Mouse (Mus musculus): ENCODE data around the gene Mrpl12. TPM values are rescaled to one million over a fixed set of nuclear protein-coding genes. Genes with fewer than 3 reads are reported as not detected.

The Mrpl12 gene
- polyA plus RNA-seq, 1 experiment, result 96.3 TPM

- no peak for DNase-seq (ENCODE audit: low read depth)
- TF ChIP-seq POLR2A (IDR thresholded peaks at IDR 0.05; ENCODE audit: borderline replicate concordance, extremely low read depth, insufficient read depth, insufficient read length, poor library complexity, severe bottlenecking) (no peak), CTCF (IDR thresholded peaks at IDR 0.05; ENCODE audit: borderline replicate concordance, extremely low read depth, insufficient read depth, insufficient read length) (no peak)
Observed at GRCm38 (mm10) chr11:120527690-120528354, 43.4 kb downstream of the Mrpl12 start.

- no peak for DNase-seq (ENCODE audit: low read depth)
- no peak for TF ChIP-seq POLR2A (IDR thresholded peaks at IDR 0.05; ENCODE audit: borderline replicate concordance, extremely low read depth, insufficient read depth, insufficient read length, poor library complexity, severe bottlenecking)
- no peak for TF ChIP-seq CTCF (IDR thresholded peaks at IDR 0.05; ENCODE audit: borderline replicate concordance, extremely low read depth, insufficient read depth, insufficient read length)
Observed at GRCm38 (mm10) chr11:120528903-120529302, 44.5 kb downstream of the Mrpl12 start.

GRCm38 (mm10) chr11:120530085-120530964, 45.9 kb downstream of the Mrpl12 start, which contains the start of gene Gcgr:
Gene Gcgr, plus strand, starts transcription at chr11:120530699.
- DNase-seq (ENCODE audit: low read depth), result peak; percentile 15
- TF ChIP-seq POLR2A (IDR thresholded peaks at IDR 0.05; ENCODE audit: borderline replicate concordance, extremely low read depth, insufficient read depth, insufficient read length, poor library complexity, severe bottlenecking), result no peak

- TF ChIP-seq CTCF (IDR thresholded peaks at IDR 0.05; ENCODE audit: borderline replicate concordance, extremely low read depth, insufficient read depth, insufficient read length) (no peak), POLR2A (IDR thresholded peaks at IDR 0.05; ENCODE audit: borderline replicate concordance, extremely low read depth, insufficient read depth, insufficient read length, poor library complexity, severe bottlenecking) (no peak)
- DNase-seq (ENCODE audit: low read depth), result no peak
Observed at GRCm38 (mm10) chr11:120531646-120532045, 47.2 kb downstream of the Mrpl12 start.

GRCm38 (mm10) chr11:120534093-120534492, 49.7 kb downstream of the Mrpl12 start:
- no peak for TF ChIP-seq CTCF (IDR thresholded peaks at IDR 0.05; ENCODE audit: borderline replicate concordance, extremely low read depth, insufficient read depth, insufficient read length)
- no peak for TF ChIP-seq POLR2A (IDR thresholded peaks at IDR 0.05; ENCODE audit: borderline replicate concordance, extremely low read depth, insufficient read depth, insufficient read length, poor library complexity, severe bottlenecking)
- no peak for DNase-seq (ENCODE audit: low read depth)

- TF ChIP-seq POLR2A (IDR thresholded peaks at IDR 0.05; ENCODE audit: borderline replicate concordance, extremely low read depth, insufficient read depth, insufficient read length, poor library complexity, severe bottlenecking) (no peak), CTCF (IDR thresholded peaks at IDR 0.05; ENCODE audit: borderline replicate concordance, extremely low read depth, insufficient read depth, insufficient read length) (no peak)
- no peak for DNase-seq (ENCODE audit: low read depth)
Observed at GRCm38 (mm10) chr11:120535145-120535544, 50.7 kb downstream of the Mrpl12 start.

GRCm38 (mm10) chr11:120535804-120536203, 51.4 kb downstream of the Mrpl12 start:
- TF ChIP-seq CTCF (IDR thresholded peaks at IDR 0.05; ENCODE audit: borderline replicate concordance, extremely low read depth, insufficient read depth, insufficient read length), result no peak
- no peak for DNase-seq (ENCODE audit: low read depth)

- DNase-seq (ENCODE audit: low read depth), result peak; percentile 26
- no peak for TF ChIP-seq CTCF (IDR thresholded peaks at IDR 0.05; ENCODE audit: borderline replicate concordance, extremely low read depth, insufficient read depth, insufficient read length)
- no peak for TF ChIP-seq POLR2A (IDR thresholded peaks at IDR 0.05; ENCODE audit: borderline replicate concordance, extremely low read depth, insufficient read depth, insufficient read length, poor library complexity, severe bottlenecking)
Observed at GRCm38 (mm10) chr11:120538485-120538884, 54.1 kb downstream of the Mrpl12 start.

Other genes starting within 250 kb of the Mrpl12 start
- gene Actg1, start 136.1 kb upstream of the Mrpl12 start, polyA plus RNA-seq (2012; rRNA removed), result 1,716 and 3,108 TPM in 2 replicates
- 0.95 and 0.96 TPM in 2 replicates for gene Fscn2, start 123.1 kb upstream of the Mrpl12 start, polyA plus RNA-seq (2012; rRNA removed)
- 114 and 122 TPM in 2 replicates for gene Faap100, start 105.8 kb upstream of the Mrpl12 start, polyA plus RNA-seq (2012; rRNA removed)
- gene Nploc4, start 46.9 kb upstream of the Mrpl12 start, polyA plus RNA-seq (2012; rRNA removed), result 62.6 and 63.2 TPM in 2 replicates
- 0.04 and 0.10 TPM in 2 replicates for gene Tspan10, start 42.0 kb upstream of the Mrpl12 start, polyA plus RNA-seq (2012; rRNA removed)
- gene Pde6g, start 31.1 kb upstream of the Mrpl12 start, polyA plus RNA-seq (2012; rRNA removed), result 0.34 and 0.53 TPM in 2 replicates
- 7.1 and 12.2 TPM in 2 replicates for gene Oxld1, start 26.5 kb upstream of the Mrpl12 start, polyA plus RNA-seq (2012; rRNA removed)
- gene Ccdc137, start 26.5 kb upstream of the Mrpl12 start, polyA plus RNA-seq (2012; rRNA removed), result 24.2 and 35.7 TPM in 2 replicates
- gene Arl16, start 17.0 kb upstream of the Mrpl12 start, polyA plus RNA-seq (2012; rRNA removed), result 42.4 and 45.8 TPM in 2 replicates
- 40.6 and 57.3 TPM in 2 replicates for gene Slc25a10, start 7.2 kb downstream of the Mrpl12 start, polyA plus RNA-seq (2012; rRNA removed)
- gene Gcgr, start 46.1 kb downstream of the Mrpl12 start, polyA plus RNA-seq (2012; rRNA removed), result 0.32 and 0.36 TPM in 2 replicates
- gene Mcrip1, start 65.1 kb downstream of the Mrpl12 start, polyA plus RNA-seq (2012; rRNA removed), result 204 and 253 TPM in 2 replicates
- not detected in 2 replicates for gene Ppp1r27, start 66.5 kb downstream of the Mrpl12 start, polyA plus RNA-seq (2012; rRNA removed)
- gene P4hb, start 88.6 kb downstream of the Mrpl12 start, polyA plus RNA-seq (2012; rRNA removed), result 162 and 206 TPM in 2 replicates
- gene Arhgdia, start 97.0 kb downstream of the Mrpl12 start, polyA plus RNA-seq (2012; rRNA removed), result 540 and 581 TPM in 2 replicates
- 86.8 and 89.7 TPM in 2 replicates for gene Alyref, start 113.8 kb downstream of the Mrpl12 start, polyA plus RNA-seq (2012; rRNA removed)
- gene Anapc11, start 113.8 kb downstream of the Mrpl12 start, polyA plus RNA-seq (2012; rRNA removed), result 175 and 222 TPM in 2 replicates
- gene Npb, start 123.9 kb downstream of the Mrpl12 start, polyA plus RNA-seq (2012; rRNA removed), result 0.29 and 0.45 TPM in 2 replicates
- 229 and 307 TPM in 2 replicates for gene Pcyt2, start 133.3 kb downstream of the Mrpl12 start, polyA plus RNA-seq (2012; rRNA removed)
- gene Sirt7, start 140.6 kb downstream of the Mrpl12 start, polyA plus RNA-seq (2012; rRNA removed), result 59.4 and 85.8 TPM in 2 replicates
- gene Mafg, start 149.0 kb downstream of the Mrpl12 start, polyA plus RNA-seq (2012; rRNA removed), result 57.4 and 57.6 TPM in 2 replicates
- 19.9 and 26.8 TPM in 2 replicates for gene Pycr1, start 159.2 kb downstream of the Mrpl12 start, polyA plus RNA-seq (2012; rRNA removed)
- 0.35 and 0.51 TPM in 2 replicates for gene Myadml2, start 163.5 kb downstream of the Mrpl12 start, polyA plus RNA-seq (2012; rRNA removed)
- gene Notum, start 176.6 kb downstream of the Mrpl12 start, polyA plus RNA-seq (2012; rRNA removed), result 1.7 and 2.7 TPM in 2 replicates
- 83.0 and 90.3 TPM in 2 replicates for gene Aspscr1, start 188.4 kb downstream of the Mrpl12 start, polyA plus RNA-seq (2012; rRNA removed)
- 59.7 and 89.6 TPM in 2 replicates for gene Cenpx, start 229.1 kb downstream of the Mrpl12 start, polyA plus RNA-seq (2012; rRNA removed)
- 97.6 and 128 TPM in 2 replicates for gene Lrrc45, start 229.3 kb downstream of the Mrpl12 start, polyA plus RNA-seq (2012; rRNA removed)
- gene Rac3, start 236.9 kb downstream of the Mrpl12 start, polyA plus RNA-seq (2012; rRNA removed), result 425 and 438 TPM in 2 replicates
- gene Dcxr, start 242.7 kb downstream of the Mrpl12 start, polyA plus RNA-seq (2012; rRNA removed), result 8.6 and 11.8 TPM in 2 replicates
- gene Cbr2, start 247.5 kb downstream of the Mrpl12 start, polyA plus RNA-seq (2012; rRNA removed), result 0.53 and 0.66 TPM in 2 replicates